Mouse (Mus musculus) ES-E14 (cell line): ENCODE data around the gene Fkbp6. TPM values are rescaled to one million over a fixed set of nuclear protein-coding genes. Genes with fewer than 3 reads are reported as not detected.
"Not testable (repeated sequence)": the region's sequence is repeated elsewhere in the genome, so short reads cannot be mapped to it uniquely, and the experiment has no call there.

Source experiments
- DNase-seq: peaks from one replicate; pipeline ENCODE4 v3.0.0-alpha.2; 2013; ENCODE audit warnings: low read depth, low spot score
- H3K27ac ChIP-seq: 2 replicates; pipeline ENCODE4 v1.5.1; 2012; ENCODE audit warnings: low read depth, mild to moderate bottlenecking, low read length, moderate library complexity, mixed read lengths; ENCODE audit not compliant: poor library complexity, insufficient read depth, severe bottlenecking
- H3K36me3 ChIP-seq: 2 replicates; pipeline ENCODE4 v1.6.1; 2012; ENCODE audit warnings: mild to moderate bottlenecking, low read length, moderate library complexity, mixed read lengths; ENCODE audit not compliant: control insufficient read depth, poor library complexity, insufficient read depth, severe bottlenecking
- H3K4me1 ChIP-seq, 2 experiments: fragments of 150-350 bp in 1 of 2; sonication (generic) in 1 of 2; 2 replicates each; pipeline ENCODE4 v1.6.1; 2012; ENCODE audit warnings: low read length in 2 of 2, mild to moderate bottlenecking in 1 of 2, mixed read lengths in 1 of 2; ENCODE audit not compliant: control insufficient read depth in 2 of 2, insufficient read depth in 2 of 2, poor library complexity in 1 of 2
- H3K4me3 ChIP-seq, 2 experiments: fragments of 150-350 bp in 1 of 2; sonication (generic) in 1 of 2; 2 replicates each; pipeline ENCODE4 v1.5.1; 2012; ENCODE audit warnings: low read length in 2 of 2, low read depth in 1 of 2, mild to moderate bottlenecking in 1 of 2, mixed read lengths in 1 of 2; ENCODE audit not compliant: insufficient read depth in 1 of 2, poor library complexity in 1 of 2, severe bottlenecking in 1 of 2
- H3K9ac ChIP-seq: 2 replicates; pipeline ENCODE4 v1.6.1; 2012; ENCODE audit warnings: low read depth, mild to moderate bottlenecking, low read length, mixed read lengths; ENCODE audit not compliant: poor library complexity, insufficient read depth, severe bottlenecking
- H3K9me3 ChIP-seq: fragments of 150-350 bp; sonication (generic); 2 replicates; pipeline ENCODE4 v1.6.1; 2012; ENCODE audit warnings: low read depth, mild to moderate bottlenecking, low read length; ENCODE audit not compliant: control insufficient read depth, insufficient read depth
- CHD2 ChIP-seq: IDR thresholded peaks from 2 replicates; pipeline ENCODE4 v1.6.1; 2014; ENCODE audit warnings: mild to moderate bottlenecking, low read depth, low read length, inconsistent platforms
- HCFC1 ChIP-seq: IDR thresholded peaks from 2 replicates; pipeline ENCODE4 v1.6.1; 2012; ENCODE audit warnings: low read length, inconsistent platforms, borderline replicate concordance; ENCODE audit not compliant: insufficient read depth
- MAFK ChIP-seq: IDR thresholded peaks from 2 replicates; pipeline ENCODE4 v1.6.1; 2014; ENCODE audit warnings: mild to moderate bottlenecking, low read depth, low read length, inconsistent platforms; ENCODE audit not compliant: insufficient read depth
- ZC3H11A ChIP-seq: IDR thresholded peaks from 2 replicates; pipeline ENCODE4 v1.6.1; 2012; ENCODE audit warnings: low read depth, mild to moderate bottlenecking, inconsistent platforms, low read length, borderline replicate concordance
- ZNF384 ChIP-seq: IDR thresholded peaks from 2 replicates; pipeline ENCODE4 v1.6.1; 2012; ENCODE audit warnings: low read depth, low read length, inconsistent platforms
- in situ Hi-C, 2 experiments: fragments of 600-800 bp; cut with MboI; formaldehyde crosslinking; loops; one replicate each; pipeline ENCODE4 v1.15.1; 2025; ENCODE audit warnings: low sequenced_read_pairs in 2 of 2, inconsistent platforms in 1 of 2; ENCODE audit not compliant: unreplicated experiment in 2 of 2
- total RNA-seq: library from RNA; depleted of rRNA; stranded (reverse); fragments of 300-350 nt; gene quantifications from 2 replicates; pipeline ENCODE4 v1.2.3, GENCODE M21; 2012

Fkbp6 gene
- total RNA-seq, 1 experiment: 20.1 TPM

GRCm38 (mm10) chr5:135373601-135374000 lies 23.8 kb upstream of the Fkbp6 start:
- Histone ChIP-seq H3K9ac (no peak overlapping the region), H3K36me3 (peaks cover 42% of the 10 kb centered on the region), H3K27ac (no peak overlapping the region), H3K4me3 (no peak overlapping the region), H3K9me3 (no peaks in the 10 kb centered on the region), H3K4me1 (peaks cover 0 to 2% of the 10 kb centered on the region in 2 experiments; a peak in 1 of 4 replicates)
- TF ChIP-seq CHD2 (no peak), HCFC1 (0 out of 2 replicates have a peak, but pooled peaks have one; percentile 28)
- in situ Hi-C loops: no loop called here
- no peak for DNase-seq

- no peak overlapping the region for H3K9ac ChIP-seq
- H3K36me3 ChIP-seq: peaks cover 25% of the 10 kb centered on the region
These were observed 21.4 kb upstream of the Fkbp6 start for GRCm38 (mm10) chr5:135371195-135371594.

DNA sequence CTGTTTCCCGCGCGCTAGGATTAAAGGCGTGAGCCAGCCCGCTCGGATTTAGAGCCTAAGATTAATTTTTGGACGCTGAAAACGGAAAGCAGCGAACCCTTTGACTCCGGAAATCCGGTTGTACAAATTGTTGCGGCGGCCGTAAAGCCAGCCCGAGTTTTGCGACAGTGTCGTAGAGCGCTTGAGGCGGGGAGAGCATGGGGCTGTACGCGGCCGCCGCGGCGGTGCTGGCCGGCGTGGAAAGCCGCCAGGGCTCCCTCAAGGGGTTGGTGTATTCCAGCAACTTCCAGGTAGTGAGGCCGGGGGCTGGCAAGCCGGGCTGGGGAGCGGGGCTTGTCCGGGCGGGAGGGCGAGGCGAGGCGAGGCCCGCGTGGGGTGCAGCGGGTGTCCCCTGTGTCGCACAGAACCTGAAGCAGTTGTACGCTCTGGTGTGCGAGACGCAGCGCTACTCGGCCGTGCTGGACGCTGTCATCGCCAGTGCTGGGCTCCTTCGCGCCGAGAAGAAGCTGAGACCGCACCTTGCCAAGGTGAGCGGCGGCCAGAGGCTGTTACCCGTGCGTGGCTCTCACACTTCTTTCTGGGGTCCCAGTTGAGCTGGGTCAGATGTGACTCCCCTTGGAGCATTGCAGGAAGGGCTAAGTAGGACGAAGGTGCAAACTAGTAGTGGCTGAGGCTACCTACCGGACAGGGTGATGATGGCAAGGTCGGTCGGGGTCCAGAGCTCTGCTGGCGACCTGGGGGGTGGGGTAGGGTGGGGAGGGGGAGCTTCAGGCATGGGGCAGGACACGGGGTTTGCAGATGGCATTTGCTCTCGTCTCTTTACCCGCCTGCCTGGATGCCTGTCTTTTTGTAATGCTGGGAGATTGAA lies 20.2 kb upstream of the Fkbp6 start, which contains the start of gene Nsun5:
Gene Nsun5, plus strand, starts transcription at position 167 of the 868 bp plus-strand sequence.
- Histone ChIP-seq H3K4me1 (peaks cover 0 to 4% of the 10 kb centered on the region in 2 experiments; a peak in 1 of 4 replicates), H3K9ac (peak within 1 kb of the TSS; percentile 95), H3K36me3 (peaks cover 14% of the 10 kb centered on the region), H3K27ac (peak within 1 kb of the TSS; percentile 65), H3K4me3 (peak within 1 kb of the TSS; percentile 97 to 99), H3K9me3 (no peaks in the 10 kb centered on the region)
- DNase-seq: peak; percentile 96
- TF ChIP-seq HCFC1: peak; percentile 71
- no peak for TF ChIP-seq CHD2
- in situ Hi-C loops: no loop called here

More at GRCm38 (mm10) chr5:135371195-135371594, 21.4 kb upstream of the Fkbp6 start:
- Histone ChIP-seq H3K9me3 (no peaks in the 10 kb centered on the region), H3K4me3 (no peak overlapping the region), H3K27ac (no peak overlapping the region), H3K4me1 (peaks cover 0 to 4% of the 10 kb centered on the region in 2 experiments; a peak in 1 of 4 replicates)
- DNase-seq: no peak
- TF ChIP-seq MAFK: no peak
- TF ChIP-seq HCFC1: no peak
- TF ChIP-seq ZNF384: no peak
- TF ChIP-seq ZC3H11A: no peak
- TF ChIP-seq CHD2: no peak
- in situ Hi-C loops: no loop called here

DNA sequence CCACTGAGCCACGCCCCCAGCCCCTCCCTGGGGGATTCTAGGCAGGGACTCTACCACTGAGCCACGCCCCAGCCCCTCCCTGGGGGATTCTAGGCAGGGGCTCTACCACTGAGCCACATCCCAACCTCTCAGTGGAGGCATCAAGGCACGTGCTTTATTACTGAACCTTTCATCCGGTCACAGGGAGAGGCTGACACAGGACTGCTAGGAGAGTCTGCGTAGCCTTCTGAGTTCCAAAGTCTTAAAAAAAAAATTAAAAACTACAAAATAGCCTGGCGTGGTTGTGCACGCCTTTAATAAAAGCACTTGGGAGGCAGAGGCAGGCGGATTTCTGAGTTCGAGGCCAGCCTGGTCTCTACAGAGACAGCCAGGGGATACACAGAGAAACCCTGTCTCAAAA lies 19.4 kb upstream of the Fkbp6 start:
- DNase-seq, H3K36me3 ChIP-seq, H3K9me3 ChIP-seq, H3K4me1 ChIP-seq, in situ Hi-C loops, H3K27ac ChIP-seq: not testable (repeated sequence)
- Histone ChIP-seq H3K9ac (peak overlapping the region; percentile 95; the same call in 1 of the 2 replicates), H3K4me3 (peak overlapping the region; percentile 97 to 99)

- no peak for DNase-seq
- Histone ChIP-seq H3K9me3 (no peaks in the 10 kb centered on the region), H3K4me1 (peaks cover 0 to 4% of the 10 kb centered on the region in 2 experiments; a peak in 1 of 4 replicates), H3K27ac (no peak overlapping the region), H3K36me3 (peaks cover 3% of the 10 kb centered on the region), H3K4me3 (no peak overlapping the region), H3K9ac (no peak overlapping the region)
- in situ Hi-C loops: no loop called here
- no peak for TF ChIP-seq CHD2
- no peak for TF ChIP-seq MAFK
- no peak for TF ChIP-seq HCFC1
- TF ChIP-seq ZC3H11A: no peak
- TF ChIP-seq ZNF384: no peak
These were observed 18.5 kb upstream of the Fkbp6 start for GRCm38 (mm10) chr5:135368312-135368711.
